Mouse (Mus musculus) heart, adult 2 months (tissue): Measurements from ENCODE around the gene Pip5k1c.

ENCODE experiments used
- CTCF ChIP-seq: fragments of 200-600 bp; IDR thresholded peaks from 2 replicates; pipeline ENCODE4 v1.8.1; 2022; ENCODE audit warnings: antibody characterized with exemption, mild to moderate bottlenecking, moderate library complexity
- POLR2A ChIP-seq: fragments of 200-500 bp; IDR thresholded peaks from 2 replicates; pipeline ENCODE4 v1.6.1; 2011; ENCODE audit warnings: mild to moderate bottlenecking, low read depth, low read length, control low read depth; ENCODE audit not compliant: insufficient read depth

- TF ChIP-seq POLR2A = no peak
- no peak for TF ChIP-seq CTCF
These were observed 39.5 kb downstream of the Pip5k1c start for GRCm38 (mm10) chr10:81332277-81332676.
